Mouse (Mus musculus): ENCODE data around the gene Deaf1. TPM values are rescaled to one million over a fixed set of nuclear protein-coding genes. Genes with fewer than 3 reads are reported as not detected.

Gene Deaf1
- polyA plus RNA-seq, 1 experiment from 2014 or later = 11.9 TPM

DNA sequence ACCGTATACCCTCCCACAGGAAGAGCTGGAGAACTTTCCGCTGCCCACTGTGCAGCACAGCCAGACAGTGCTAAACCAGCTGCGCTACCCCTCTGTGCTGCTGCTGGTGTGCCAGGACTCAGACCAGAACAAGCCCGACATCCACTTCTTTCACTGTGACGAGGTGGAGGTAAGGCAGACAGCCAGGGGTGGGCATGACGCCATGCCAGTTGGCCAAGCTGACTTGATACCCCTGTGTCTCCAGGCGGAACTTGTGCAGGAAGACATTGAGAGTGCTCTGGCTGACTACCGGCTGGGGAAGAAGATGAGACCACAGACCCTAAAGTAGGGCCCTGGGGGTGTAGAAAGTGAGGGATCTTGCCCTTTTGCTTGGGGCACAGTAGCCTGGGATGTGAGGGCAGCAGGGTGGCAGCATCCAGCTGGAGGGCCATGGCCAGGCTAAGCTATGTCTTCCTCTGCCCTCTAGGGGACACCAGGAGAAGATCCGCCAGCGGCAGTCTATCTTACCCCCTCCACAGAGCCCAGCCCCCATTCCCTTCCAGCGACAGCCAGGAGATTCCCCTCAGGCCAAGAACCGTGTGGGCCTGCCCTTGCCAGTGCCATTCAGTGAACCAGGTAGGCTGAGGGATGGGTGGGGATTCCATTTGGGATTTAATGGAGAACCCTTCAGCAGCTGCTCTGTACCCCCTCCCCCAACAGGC, 28.3 kb upstream of the Deaf1 start:
- Histone ChIP-seq H3K36me3 (replicated peaks; ENCODE audit: insufficient read depth, low read length) (peaks cover 11% of the 10 kb centered on the region; the same call in 1 of the 2 replicates), H3K27ac (ENCODE audit: low read depth) (no peak overlapping the region), H3K4me1 (ENCODE audit: insufficient read depth) (no peaks in the 10 kb centered on the region), H3K9ac (replicated peaks) (no peak overlapping the region), H3K4me3 (ENCODE audit: low read depth, low read length) (no peak overlapping the region), H3K27me3 (ENCODE audit: insufficient read depth, low read length) (no peaks in the 10 kb centered on the region), H3K9me3 (ENCODE audit: low read length) (no peaks in the 10 kb centered on the region), H3K4me2 (ENCODE audit: low read depth, low read length) (no peak overlapping the region)
- no peak for DNase-seq
- 74% methylated on average over 12 of the region's 12 CpGs for WGBS (ENCODE audit: insufficient replicate concordance)
- ATAC-seq = no peak
- peak; percentile 51 for TF ChIP-seq CTCF (IDR thresholded peaks at IDR 0.05; ENCODE audit: low read depth)
- no peak for TF ChIP-seq EP300 (IDR thresholded peaks at IDR 0.05; ENCODE audit: low read depth)

GRCm38 (mm10) chr7:141355051-141355450, 27.6 kb upstream of the Deaf1 start:
- Histone ChIP-seq H3K4me3 (ENCODE audit: low read depth, low read length) (no peak overlapping the region), H3K9me3 (ENCODE audit: low read length) (no peaks in the 10 kb centered on the region), H3K4me2 (ENCODE audit: low read depth, low read length) (no peak overlapping the region), H3K9ac (replicated peaks) (no peak overlapping the region), H3K27me3 (ENCODE audit: insufficient read depth, low read length) (no peaks in the 10 kb centered on the region), H3K36me3 (replicated peaks; ENCODE audit: insufficient read depth, low read length) (peaks cover 11% of the 10 kb centered on the region; the same call in 1 of the 2 replicates), H3K27ac (ENCODE audit: low read depth) (no peak overlapping the region), H3K4me1 (ENCODE audit: insufficient read depth) (no peaks in the 10 kb centered on the region)
- no peak for DNase-seq
- 82% methylated on average over 8 of the region's 8 CpGs for WGBS (ENCODE audit: insufficient replicate concordance)
- ATAC-seq = no peak
- TF ChIP-seq CTCF (IDR thresholded peaks at IDR 0.05; ENCODE audit: low read depth) (no peak), EP300 (IDR thresholded peaks at IDR 0.05; ENCODE audit: low read depth) (no peak)

DNA sequence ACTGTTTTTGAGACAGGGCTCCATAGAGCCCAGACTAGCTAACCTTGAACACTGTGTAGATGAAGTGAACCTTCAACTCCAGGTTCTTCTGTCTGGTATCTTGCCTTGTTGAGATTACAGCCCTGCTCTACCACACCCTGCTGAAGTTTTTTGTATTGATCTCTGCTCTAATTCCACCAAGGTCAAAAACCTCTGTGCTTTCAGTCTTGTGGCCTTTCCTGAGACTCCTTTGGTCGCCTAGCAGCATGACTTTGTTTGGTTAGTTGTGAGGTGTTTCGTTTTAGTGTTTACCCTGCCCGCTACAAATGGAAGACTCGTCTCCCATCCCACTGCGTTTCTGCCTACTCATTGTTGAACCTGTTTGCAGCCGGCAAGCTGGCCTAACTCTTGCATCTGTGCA, 23.6 kb upstream of the Deaf1 start:
- WGBS (ENCODE audit: insufficient replicate concordance) = 60% methylated on average over 6 of the region's 6 CpGs
- no peak overlapping the region for H3K9ac ChIP-seq (replicated peaks)
- no peaks in the 10 kb centered on the region for H3K4me1 ChIP-seq (ENCODE audit: insufficient read depth)
- ATAC-seq = peak; percentile 57; the same call in 1 of the 2 replicates
- H3K9me3 ChIP-seq (ENCODE audit: low read length) = no peaks in the 10 kb centered on the region
- 0 out of 2 replicates have a peak, but pooled peaks cover 5% of the 10 kb centered on the region for H3K36me3 ChIP-seq (replicated peaks; ENCODE audit: insufficient read depth, low read length)
- DNase-seq = no peak
- H3K27me3 ChIP-seq (ENCODE audit: insufficient read depth, low read length) = no peaks in the 10 kb centered on the region
- H3K27ac ChIP-seq (ENCODE audit: low read depth) = 0 out of 2 replicates have a peak overlapping the region, but pooled peaks have one; percentile 12
- H3K4me3 ChIP-seq (ENCODE audit: low read depth, low read length) = no peak overlapping the region
- no peak for TF ChIP-seq CTCF (IDR thresholded peaks at IDR 0.05; ENCODE audit: low read depth)
- TF ChIP-seq EP300 (IDR thresholded peaks at IDR 0.05; ENCODE audit: low read depth) = no peak
- H3K4me2 ChIP-seq (ENCODE audit: low read depth, low read length) = no peak overlapping the region

DNA sequence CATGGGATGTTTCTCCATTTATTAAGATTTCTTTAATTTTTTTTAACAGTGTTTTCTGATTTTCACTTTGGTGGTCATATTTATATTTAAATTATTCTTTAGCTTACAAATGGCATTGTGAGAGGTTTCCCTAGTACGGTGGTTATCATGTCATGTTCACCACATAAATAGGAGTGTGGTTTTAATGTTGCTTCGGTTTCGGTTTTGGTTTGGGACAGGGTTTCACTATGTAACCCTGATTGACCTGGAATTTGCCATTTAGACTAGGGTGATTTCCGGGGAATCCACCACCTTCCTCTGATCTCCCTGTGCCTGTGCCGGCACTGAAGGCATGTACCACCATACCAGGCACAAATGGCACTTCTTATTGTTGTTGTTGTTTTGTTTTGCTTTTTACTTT, 17.3 kb upstream of the Deaf1 start:
- DNase-seq (no peak), ATAC-seq (no peak)
- Histone ChIP-seq H3K9ac (replicated peaks) (no peak overlapping the region), H3K36me3 (replicated peaks; ENCODE audit: insufficient read depth, low read length) (peaks cover 4% of the 10 kb centered on the region), H3K9me3 (ENCODE audit: low read length) (no peaks in the 10 kb centered on the region), H3K27me3 (ENCODE audit: insufficient read depth, low read length) (no peaks in the 10 kb centered on the region), H3K4me3 (ENCODE audit: low read depth, low read length) (no peak overlapping the region), H3K4me1 (ENCODE audit: insufficient read depth) (peaks cover 13% of the 10 kb centered on the region), H3K27ac (ENCODE audit: low read depth) (no peak overlapping the region), H3K4me2 (ENCODE audit: low read depth, low read length) (no peak overlapping the region)
- TF ChIP-seq EP300 (IDR thresholded peaks at IDR 0.05; ENCODE audit: low read depth) (no peak), CTCF (IDR thresholded peaks at IDR 0.05; ENCODE audit: low read depth) (no peak)
- 75% methylated on average over 5 of the region's 5 CpGs for WGBS (ENCODE audit: insufficient replicate concordance)

GRCm38 (mm10) chr7:141343696-141344095, 16.2 kb upstream of the Deaf1 start:
- Histone ChIP-seq H3K36me3 (replicated peaks; ENCODE audit: insufficient read depth, low read length) (peaks cover 4% of the 10 kb centered on the region), H3K4me2 (ENCODE audit: low read depth, low read length) (peak overlapping the region; percentile 18; the same call in 1 of the 2 replicates), H3K9me3 (ENCODE audit: low read length) (no peaks in the 10 kb centered on the region), H3K4me3 (ENCODE audit: low read depth, low read length) (no peak overlapping the region), H3K27ac (ENCODE audit: low read depth) (peak overlapping the region; percentile 70; the same call in 1 of the 2 replicates), H3K4me1 (ENCODE audit: insufficient read depth) (peaks cover 18% of the 10 kb centered on the region), H3K9ac (replicated peaks) (0 out of 2 replicates have a peak overlapping the region, but pooled peaks have one; percentile 16), H3K27me3 (ENCODE audit: insufficient read depth, low read length) (no peaks in the 10 kb centered on the region)
- ATAC-seq = no peak
- DNase-seq = no peak
- WGBS (ENCODE audit: insufficient replicate concordance) = 59% methylated on average over 7 of the region's 7 CpGs
- TF ChIP-seq CTCF (IDR thresholded peaks at IDR 0.05; ENCODE audit: low read depth) (no peak), EP300 (IDR thresholded peaks at IDR 0.05; ENCODE audit: low read depth) (no peak)

DNA sequence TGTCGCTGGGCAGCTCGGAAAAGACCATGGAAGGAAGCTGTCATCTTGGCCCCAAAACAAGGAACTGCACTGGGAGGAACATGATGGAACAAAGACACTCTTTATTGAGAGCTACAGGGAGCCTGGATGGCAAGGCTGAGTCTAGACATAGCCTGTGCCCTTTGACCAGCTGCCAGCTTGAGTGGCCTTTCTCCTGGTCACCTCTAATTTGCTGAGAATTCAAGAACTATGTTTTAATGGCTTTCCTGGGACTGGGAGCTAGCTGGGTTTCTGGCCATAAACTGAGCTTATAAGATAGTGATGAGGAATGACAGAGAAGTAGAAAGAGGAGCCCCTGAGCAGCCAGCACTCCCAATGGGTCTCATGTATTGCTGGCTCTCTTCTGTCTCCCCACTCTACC, 15.7 kb upstream of the Deaf1 start:
- peak overlapping the region; percentile 70; the same call in 1 of the 2 replicates for H3K27ac ChIP-seq (ENCODE audit: low read depth)
- H3K4me2 ChIP-seq (ENCODE audit: low read depth, low read length) = peak overlapping the region; percentile 18; the same call in 1 of the 2 replicates
- no peak for DNase-seq
- peaks cover 4% of the 10 kb centered on the region for H3K36me3 ChIP-seq (replicated peaks; ENCODE audit: insufficient read depth, low read length)
- H3K4me1 ChIP-seq (ENCODE audit: insufficient read depth) = peaks cover 22% of the 10 kb centered on the region
- H3K27me3 ChIP-seq (ENCODE audit: insufficient read depth, low read length) = no peaks in the 10 kb centered on the region
- no peaks in the 10 kb centered on the region for H3K9me3 ChIP-seq (ENCODE audit: low read length)
- WGBS (ENCODE audit: insufficient replicate concordance) = 66% methylated on average over 2 of the region's 2 CpGs
- H3K9ac ChIP-seq (replicated peaks) = 0 out of 2 replicates have a peak overlapping the region, but pooled peaks have one; percentile 16
- H3K4me3 ChIP-seq (ENCODE audit: low read depth, low read length) = no peak overlapping the region
- no peak for ATAC-seq
- TF ChIP-seq EP300 (IDR thresholded peaks at IDR 0.05; ENCODE audit: low read depth) = no peak
- TF ChIP-seq CTCF (IDR thresholded peaks at IDR 0.05; ENCODE audit: low read depth) = no peak
